ENCODE assay signal across 18 mouse cellular contexts in the genomic region with DNA sequence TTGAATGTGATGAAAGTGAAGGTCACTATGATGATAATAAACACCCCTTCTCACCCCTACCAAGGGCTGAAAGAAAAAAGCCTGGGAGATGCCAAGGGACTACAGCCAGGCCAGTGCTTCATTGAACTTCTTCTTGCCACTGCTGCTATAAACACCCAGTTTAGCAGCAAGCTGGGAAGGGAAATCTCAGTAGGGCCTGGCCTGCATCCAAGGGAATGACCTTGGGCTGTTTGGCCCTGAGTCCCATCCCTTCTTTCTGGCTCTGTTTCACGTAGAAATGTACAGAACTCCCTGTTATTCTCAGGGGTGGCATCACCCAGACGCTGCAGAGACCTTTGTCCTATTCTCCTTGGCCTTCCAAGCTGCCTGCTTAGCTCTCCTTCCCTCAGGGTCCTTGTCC.
DNase-seq lines count a peak whose midpoint lies in the region; ATAC-seq and TF ChIP-seq lines count a peak whose summit lies in the region.
"Had no signal": no experiment of that assay in that cellular context is flagged by ENCODE, and none has a peak within 500 bp of the region (broad histone marks: within the 10 kb centered on the region; RNA-seq: fewer than 3 reads in every experiment).

No protein-coding gene starts in this region.

- no peak overlapping the region for H3K9ac ChIP-seq in forebrain, postnatal 0 days
- H3K9ac ChIP-seq: embryonic facial prominence, embryonic 15.5 days; forebrain, embryonic 12.5 days; hindbrain, embryonic 15.5 days; limb, embryonic 13.5 days; liver, embryonic 14.5 days had no signal

- intact Hi-C loops in heart, postnatal 14 days (cut with DNase I) = no loop called here

- DNase-seq in heart, postnatal 14 days = peak; percentile 6 to 11
- DNase-seq in heart, adult 18-20 months = no peak
- DNase-seq in ovary, adult 18-20 months (ENCODE audit: low spot score) = peak; percentile 31
- no peak for DNase-seq in ovary, postnatal 10 days (ENCODE audit: low spot score)
- peak; percentile 55 to 67 for DNase-seq in adrenal gland, postnatal 36 days
- no peak for DNase-seq in layer of hippocampus, adult 9-11 months
- no peak for DNase-seq in forebrain, postnatal 0 days
- DNase-seq: cerebellum, adult 2 months; midbrain, embryonic 14.5 days; thymus, postnatal 14 days had no signal

- 65% methylated on average over 2 of the region's 2 CpGs for WGBS in forebrain, postnatal 0 days

- TF ChIP-seq CTCF in forebrain, postnatal 0 days (IDR thresholded peaks at IDR 0.05; ENCODE audit: low read depth) = no peak

- H3K27me3 ChIP-seq in forebrain, postnatal 0 days (ENCODE audit: insufficient read depth, low read length) = no peaks in the 10 kb centered on the region
- H3K27me3 ChIP-seq: embryonic facial prominence, embryonic 15.5 days; hindbrain, embryonic 15.5 days; limb, embryonic 13.5 days had no signal

- H3K4me2 ChIP-seq in forebrain, postnatal 0 days (ENCODE audit: low read depth) = no peak overlapping the region
- H3K4me2 ChIP-seq: embryonic facial prominence, embryonic 15.5 days; forebrain, embryonic 12.5 days; hindbrain, embryonic 15.5 days; limb, embryonic 13.5 days had no signal

- no peaks in the 10 kb centered on the region for H3K36me3 ChIP-seq in forebrain, postnatal 0 days (ENCODE audit: insufficient read depth)
- H3K36me3 ChIP-seq: embryonic facial prominence, embryonic 15.5 days; forebrain, embryonic 12.5 days; hindbrain, embryonic 15.5 days; limb, embryonic 13.5 days had no signal

- H3K4me3 ChIP-seq in forebrain, postnatal 0 days (ENCODE audit: low read depth, low read length) = no peak overlapping the region
- H3K4me3 ChIP-seq: embryonic facial prominence, embryonic 15.5 days; forebrain, embryonic 12.5 days; hindbrain, embryonic 15.5 days; limb, embryonic 13.5 days; myocyte had no signal

- H3K4me1 ChIP-seq in forebrain, postnatal 0 days (ENCODE audit: insufficient read depth) = 0 out of 2 replicates have a peak, but pooled peaks cover 4% of the 10 kb centered on the region
- H3K4me1 ChIP-seq: embryonic facial prominence, embryonic 15.5 days; hindbrain, embryonic 15.5 days had no signal

- ATAC-seq in forebrain, postnatal 0 days = no peak
- ATAC-seq: intestine, embryonic 16.5 days had no signal

- H3K27ac ChIP-seq in forebrain, postnatal 0 days (ENCODE audit: low read depth, low read length) = no peak overlapping the region
- H3K27ac ChIP-seq: embryonic facial prominence, embryonic 15.5 days; forebrain, embryonic 12.5 days; hindbrain, embryonic 15.5 days; kidney, postnatal 0 days; limb, embryonic 13.5 days; liver, embryonic 14.5 days had no signal

- no peaks in the 10 kb centered on the region for H3K9me3 ChIP-seq in forebrain, postnatal 0 days (ENCODE audit: low read length)
- H3K9me3 ChIP-seq: embryonic facial prominence, embryonic 15.5 days; forebrain, embryonic 12.5 days; hindbrain, embryonic 15.5 days; limb, embryonic 13.5 days had no signal

Comparison
In these comparisons a context has a peak if more than half of its experiments do, and no peak if none do; other contexts are left out.
1. DNase-seq: peak in heart, postnatal 14 days (2 of 2), ovary, adult 18-20 months (single experiment) and adrenal gland, postnatal 36 days (2 of 2); none in heart, adult 18-20 months (0 of 2), ovary, postnatal 10 days (single experiment), layer of hippocampus, adult 9-11 months (single experiment) and forebrain, postnatal 0 days (single experiment).